8 mouse cellular contexts compared by ENCODE assay signal in the genomic region with DNA sequence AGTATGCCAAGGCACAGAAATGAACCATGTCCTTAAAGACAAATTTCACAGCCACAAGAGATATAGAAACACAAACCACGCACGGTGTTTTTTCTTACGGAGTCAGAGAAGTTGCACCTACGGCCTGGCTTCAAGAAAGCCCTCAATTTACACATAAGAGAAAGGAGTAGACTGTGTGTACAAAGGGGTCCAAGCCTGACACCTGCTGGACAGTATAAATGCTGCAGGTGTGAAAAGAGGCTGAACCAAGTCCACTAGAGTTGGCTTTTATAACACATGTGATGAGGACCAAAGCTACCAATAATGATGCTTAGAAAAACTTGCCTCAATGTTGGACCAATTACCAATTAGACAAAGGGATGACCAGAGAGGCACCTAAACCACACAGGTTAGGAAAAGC. TPM values are rescaled to one million over a fixed set of nuclear protein-coding genes. Genes with fewer than 3 reads are reported as not detected.
DNase-seq lines count a peak whose midpoint lies in the region; ATAC-seq lines count a peak whose summit lies in the region.

No protein-coding gene starts in this region.

- H3K36me3 ChIP-seq in liver, embryonic 11.5 days (ENCODE audit: control insufficient read depth, insufficient read depth, low read length): peaks cover 7% of the 10 kb centered on the region; the same call in 1 of the 2 replicates
- H3K36me3 ChIP-seq in stomach, embryonic 16.5 days (ENCODE audit: control insufficient read depth, insufficient read depth, low read length): 0 out of 2 replicates have a peak, but pooled peaks cover 5% of the 10 kb centered on the region

- H3K27me3 ChIP-seq in liver, embryonic 11.5 days (replicated peaks; ENCODE audit: control insufficient read depth, insufficient read depth, low read length): no peaks in the 10 kb centered on the region
- no peaks in the 10 kb centered on the region for H3K27me3 ChIP-seq in stomach, embryonic 16.5 days (ENCODE audit: control insufficient read depth, insufficient read depth, low read length)

- no peak for ATAC-seq in liver, embryonic 11.5 days (replicated peaks; ENCODE audit: low FRiP score)
- ATAC-seq in erythroblast, adult 5-6 weeks (replicated peaks; ENCODE audit: low FRiP score, poor library complexity, severe bottlenecking): peak; percentile 79
- ATAC-seq in monocyte, adult 5-6 weeks (replicated peaks; ENCODE audit: insufficient number of reproducible peaks, low FRiP score, low TSS enrichment, poor library complexity, severe bottlenecking): peak; percentile 64
- 0 out of 2 replicates have a peak, but pooled peaks have one; percentile 38 for ATAC-seq in stomach, embryonic 16.5 days (ENCODE audit: insufficient read depth, low FRiP score)

- WGBS in liver, embryonic 11.5 days: 62% methylated on average over 4 of the region's 4 CpGs
- 42% methylated on average over 4 of the region's 4 CpGs for WGBS in stomach, embryonic 16.5 days

- H3K4me3 ChIP-seq in liver, embryonic 11.5 days (ENCODE audit: low read depth, low read length): no peak overlapping the region
- H3K4me3 ChIP-seq in stomach, embryonic 16.5 days (replicated peaks; ENCODE audit: low read length): no peak overlapping the region

- no peak overlapping the region for H3K4me2 ChIP-seq in liver, embryonic 11.5 days
- H3K4me2 ChIP-seq in stomach, embryonic 16.5 days (ENCODE audit: low read depth, low read length): no peak overlapping the region

- no peak overlapping the region for H3K9ac ChIP-seq in liver, embryonic 11.5 days (ENCODE audit: low read depth, low read length)
- H3K9ac ChIP-seq in stomach, embryonic 16.5 days (ENCODE audit: low read length): no peak overlapping the region

- no peaks in the 10 kb centered on the region for H3K9me3 ChIP-seq in liver, embryonic 11.5 days (ENCODE audit: control insufficient read depth, low read length)
- H3K9me3 ChIP-seq in stomach, embryonic 16.5 days (replicated peaks; ENCODE audit: control insufficient read depth, low read length): no peaks in the 10 kb centered on the region

- no peaks in the 10 kb centered on the region; the same call in none of the 2 replicates for H3K4me1 ChIP-seq in liver, embryonic 11.5 days (replicated peaks; ENCODE audit: control insufficient read depth, insufficient read depth, low read length)
- peaks cover 6% of the 10 kb centered on the region for H3K4me1 ChIP-seq in stomach, embryonic 16.5 days (ENCODE audit: control insufficient read depth, insufficient read depth, low read length)

- no peak overlapping the region for H3K27ac ChIP-seq in liver, embryonic 11.5 days (ENCODE audit: low read depth, low read length)
- no peak overlapping the region for H3K27ac ChIP-seq in stomach, embryonic 16.5 days (ENCODE audit: low read length)

- intact Hi-C loops in left cerebral cortex, postnatal 4 days (cut with DNase I): no loop called here

- peak; percentile 62 for DNase-seq in liver
- DNase-seq in liver, embryonic 11.5 days (ENCODE audit: low spot score): no peak
- DNase-seq in brain, adult 2 months (ENCODE audit: low read depth, low spot score): peak; percentile 86
- DNase-seq in kidney, adult 11 months: peak; percentile 51
- DNase-seq in left cerebral cortex, postnatal 4 days: peak; percentile 56

RNA-seq across cellular contexts. Expression of a gene that starts 2.9 kb away (rescaled TPM):
- 29.0 and 30.1 TPM in 2 replicates for polyA plus RNA-seq in liver, embryonic 11.5 days (2014; fragmentation: Nextera tagmentation; extraction: Ambion mirVana)
- total RNA-seq in erythroblast, adult 5-6 weeks (2015; ENCODE audit: low replicate concordance): 2.5 and 3.1 TPM in 2 replicates
- total RNA-seq in erythroblast, adult 5-6 weeks (2017; ENCODE audit: low replicate concordance): 2.7 and 6.1 TPM in 2 replicates
- 10 to 100 TPM; 21.2 to 21.5 TPM for total RNA-seq in left cerebral cortex, postnatal 4 days (2021)
- total RNA-seq in monocyte, adult 5-6 weeks (2017): 1.9 to 4.9 TPM (median 3.2 TPM) in 3 replicates
- polyA plus RNA-seq in stomach, embryonic 16.5 days (2015; fragmentation: Nextera tagmentation; extraction: Ambion mirVana): 17.4 and 18.2 TPM in 2 replicates

RNA-seq across cellular contexts. Expression of a gene that starts 34.7 kb away (rescaled TPM):
- 264 and 315 TPM in 2 replicates for polyA plus RNA-seq in liver, embryonic 11.5 days (2014; fragmentation: Nextera tagmentation; extraction: Ambion mirVana)
- total RNA-seq in erythroblast, adult 5-6 weeks (2015; ENCODE audit: low replicate concordance): 9.8 and 32.5 TPM in 2 replicates
- 13.7 and 25.0 TPM in 2 replicates for total RNA-seq in erythroblast, adult 5-6 weeks (2017; ENCODE audit: low replicate concordance)
- 10 to 100 TPM; 59.7 to 65.9 TPM for total RNA-seq in left cerebral cortex, postnatal 4 days (2021)
- 7.0 to 22.2 TPM (median 20.8 TPM) in 3 replicates for total RNA-seq in monocyte, adult 5-6 weeks (2017)
- 103 and 106 TPM in 2 replicates for polyA plus RNA-seq in stomach, embryonic 16.5 days (2015; fragmentation: Nextera tagmentation; extraction: Ambion mirVana)
